Mouse (Mus musculus) cerebellum, postnatal 14 days (tissue): Measurements from ENCODE around the gene Ybx1.

Experiments used
- DNase-seq, 2 experiments: peaks; one replicate each; pipeline ENCODE4 v3.0.0; 2021; ENCODE audit warnings: mixed read lengths in 2 of 2

The Ybx1 gene

GRCm38 (mm10) chr4:119266606-119267005 lies 27.8 kb downstream of the Ybx1 start:
- DNase-seq, result no peak

- DNase-seq, result no peak
Measured at GRCm38 (mm10) chr4:119263459-119263858, 30.9 kb downstream of the Ybx1 start.

- DNase-seq, result no peak
Measured at GRCm38 (mm10) chr4:119262483-119262882, 31.9 kb downstream of the Ybx1 start.

GRCm38 (mm10) chr4:119261087-119261713 lies 33.2 kb downstream of the Ybx1 start:
- no peak for DNase-seq

DNA sequence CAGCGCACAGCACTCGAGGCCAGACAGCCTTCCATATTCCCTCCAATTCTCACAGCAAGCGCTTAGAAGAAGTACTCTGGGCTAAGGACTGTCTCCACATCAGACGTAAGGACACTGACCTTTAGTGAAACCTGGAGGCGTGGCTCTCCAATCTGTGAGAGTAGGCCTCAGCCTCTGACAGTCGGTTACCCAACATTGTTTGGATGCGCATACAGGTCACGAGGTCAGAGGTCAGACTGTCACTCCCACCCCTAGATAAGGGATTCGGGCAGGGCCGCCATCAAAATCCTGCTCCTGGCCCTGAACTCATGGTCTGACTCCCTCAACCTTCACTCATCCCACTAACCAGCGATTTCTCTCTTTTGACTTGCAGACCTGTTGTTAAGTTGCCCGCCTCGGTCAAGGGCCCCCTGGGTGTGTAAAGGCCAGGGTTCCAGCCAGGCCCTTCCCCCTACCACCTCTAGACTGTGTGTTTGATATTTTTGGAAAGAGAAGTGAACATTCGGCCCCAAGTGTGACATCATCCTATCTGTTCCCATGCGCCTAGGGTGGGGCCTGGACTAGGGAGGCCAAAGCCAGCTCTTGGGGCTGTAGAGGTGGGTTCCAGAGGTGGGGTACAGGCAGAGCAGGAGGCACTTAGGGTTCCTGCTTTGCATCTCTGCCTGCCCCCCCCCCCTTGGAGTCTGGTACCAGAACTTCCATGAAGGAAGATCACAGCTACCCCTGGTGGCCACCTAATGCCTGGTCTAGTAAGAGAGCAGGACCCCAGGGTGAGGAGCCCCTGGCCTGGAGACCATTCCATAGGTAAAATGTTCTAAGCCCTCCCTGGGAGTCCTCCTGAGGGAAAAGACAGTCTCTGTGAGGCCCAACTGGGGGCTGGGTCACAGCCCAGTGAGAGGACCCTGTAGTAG lies 34.8 kb downstream of the Ybx1 start:
- DNase-seq, result no peak

- DNase-seq, result no peak
Measured at GRCm38 (mm10) chr4:119257083-119257482, 37.3 kb downstream of the Ybx1 start.

DNA sequence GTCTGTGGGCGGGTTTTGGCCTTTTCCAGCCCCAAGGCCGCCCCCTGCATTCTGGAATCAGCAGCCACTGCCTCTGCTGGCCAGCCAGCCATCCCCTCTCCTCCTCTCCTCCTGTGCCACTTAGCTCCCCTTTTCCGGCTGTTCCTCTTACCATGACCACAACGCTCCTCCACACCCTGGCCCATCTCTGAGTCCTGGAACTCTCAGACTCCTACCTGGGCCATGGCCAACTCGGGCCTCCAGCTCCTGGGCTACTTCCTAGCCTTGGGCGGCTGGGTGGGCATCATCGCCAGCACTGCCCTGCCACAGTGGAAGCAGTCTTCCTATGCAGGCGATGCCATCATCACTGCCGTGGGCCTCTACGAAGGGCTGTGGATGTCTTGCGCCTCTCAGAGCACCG lies 39.1 kb downstream of the Ybx1 start, which contains the start of gene Cldn19:
TSS of gene Cldn19 (plus strand) at position 64 of the 400 bp plus-strand sequence.
- DNase-seq, result peak in 1 of 2 experiments; percentile 34

DNA sequence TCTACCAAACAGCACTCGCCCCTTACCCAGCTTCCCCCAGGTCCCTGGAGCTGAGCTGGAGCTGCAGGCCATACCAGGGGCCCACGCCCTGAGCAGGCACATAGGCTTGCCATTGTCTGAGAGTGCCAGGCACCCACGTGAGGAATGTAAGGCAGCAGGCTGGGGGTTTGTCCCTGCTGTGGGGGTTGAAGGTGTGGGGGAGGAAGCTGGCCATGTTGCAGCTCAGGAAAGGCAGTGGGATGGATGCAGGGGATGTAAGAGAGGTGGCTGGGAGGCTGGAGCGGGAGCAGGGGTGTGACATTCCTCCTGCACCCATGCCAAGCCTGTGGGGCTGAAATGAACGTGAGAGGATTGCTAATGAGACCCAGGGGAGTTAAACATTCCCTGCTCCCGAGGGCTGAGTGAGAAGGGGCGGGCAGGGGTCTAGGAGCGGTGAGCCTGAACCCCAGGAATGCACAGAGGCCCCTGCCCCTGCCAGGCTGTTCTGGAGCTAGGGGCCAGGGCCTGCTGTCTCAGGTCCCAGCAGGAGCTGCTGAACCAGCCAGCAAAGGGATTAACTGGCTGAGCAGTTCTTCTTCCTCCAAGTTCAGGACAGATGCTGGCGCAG lies 40.3 kb downstream of the Ybx1 start:
- peak; percentile 38 to 50 for DNase-seq

DNA sequence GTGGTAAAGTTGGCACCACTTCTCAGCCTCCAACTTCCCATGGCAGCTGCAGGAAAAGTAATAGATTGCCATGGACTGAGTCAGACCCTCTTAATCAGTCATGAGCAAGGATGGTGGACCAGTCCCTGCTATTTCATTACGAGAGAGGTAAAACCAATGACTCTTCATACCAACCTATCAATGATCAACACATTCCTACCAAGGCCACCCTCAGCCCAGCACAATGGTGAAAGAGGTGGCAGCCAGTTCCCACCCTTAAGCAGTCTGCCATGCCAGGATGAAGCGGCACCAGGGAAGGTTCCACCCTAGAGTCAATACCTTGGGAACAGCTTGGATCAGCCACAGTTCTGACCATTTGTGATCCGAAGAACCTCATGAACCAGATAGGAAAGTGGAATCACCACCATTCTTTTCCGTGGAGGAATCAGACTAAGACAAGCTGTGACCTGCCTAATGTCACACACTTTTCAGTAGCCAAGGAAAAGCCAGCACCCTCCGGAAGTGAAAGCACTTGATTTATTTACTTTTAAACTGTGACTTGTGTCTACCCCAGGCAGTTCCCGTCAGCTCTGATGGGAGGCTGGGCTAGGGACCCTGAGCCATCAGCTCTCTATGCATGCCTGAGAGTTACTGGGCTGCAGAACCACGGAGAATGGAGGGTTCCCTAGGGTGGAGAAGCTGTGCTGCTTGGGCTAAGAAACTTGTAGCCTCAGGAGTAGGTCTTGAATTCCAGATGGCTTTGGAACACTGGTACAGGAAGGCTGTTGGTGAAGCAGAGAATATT lies 42.2 kb downstream of the Ybx1 start:
- no peak for DNase-seq

DNA sequence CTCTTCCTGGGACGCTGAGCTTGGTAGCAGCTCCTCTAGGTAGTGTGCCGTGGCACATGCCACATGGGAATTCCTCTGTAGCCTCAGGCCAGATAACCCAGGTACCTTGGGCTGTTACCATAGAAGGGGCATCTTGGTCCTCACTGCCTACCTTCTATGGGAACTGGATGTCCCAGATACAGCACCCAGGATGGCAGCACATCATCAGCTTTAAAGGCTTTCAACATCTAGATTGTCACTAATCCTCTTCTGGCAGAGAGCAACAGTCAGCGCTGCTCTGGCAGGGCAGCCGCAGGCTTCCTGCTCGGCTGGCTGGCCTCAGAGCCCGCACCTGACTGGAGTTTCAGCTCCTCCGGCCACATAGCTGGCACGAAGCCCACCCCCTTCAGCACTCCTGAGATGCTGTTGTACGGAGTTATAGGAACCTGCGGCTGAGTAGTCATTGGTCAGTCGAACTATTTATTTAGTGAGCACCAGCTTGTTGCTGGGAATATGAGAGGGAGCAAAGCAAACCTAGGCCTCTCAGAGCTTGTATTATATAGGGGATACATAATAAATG lies 45.9 kb downstream of the Ybx1 start:
- DNase-seq, result peak; percentile 49 to 64

GRCm38 (mm10) chr4:119247462-119248235 lies 46.8 kb downstream of the Ybx1 start:
- DNase-seq, result peak; percentile 53 to 65

DNA sequence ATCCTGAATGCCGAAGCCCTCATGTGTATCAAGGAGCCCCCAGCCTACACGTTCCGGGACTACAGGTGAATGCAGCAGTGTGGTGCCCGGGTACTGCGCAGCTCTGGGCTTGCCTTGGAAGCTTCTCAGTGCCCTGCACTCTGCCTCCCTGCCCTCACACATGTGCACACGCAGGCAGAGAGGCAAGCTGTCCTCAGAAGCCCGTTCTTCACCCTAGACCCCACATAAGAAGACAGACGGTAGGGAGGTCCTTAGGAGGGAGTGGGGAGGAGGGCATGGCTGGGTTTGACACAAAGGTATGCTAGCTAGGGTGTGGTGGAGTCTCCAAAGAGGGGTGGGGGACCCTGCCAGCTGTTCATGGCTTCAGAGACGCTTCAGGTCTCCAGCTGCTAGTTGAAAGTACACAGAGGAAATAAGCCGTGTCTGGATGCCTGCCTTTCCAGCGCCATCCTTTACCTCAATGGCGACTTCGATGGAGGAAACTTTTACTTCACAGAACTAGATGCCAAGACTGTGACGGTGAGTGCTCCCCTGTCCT lies 47.6 kb downstream of the Ybx1 start:
- DNase-seq, result no peak

- no peak for DNase-seq
Measured at GRCm38 (mm10) chr4:119245961-119246360, 48.4 kb downstream of the Ybx1 start.

- DNase-seq, result peak; percentile 43 to 51
Measured at GRCm38 (mm10) chr4:119245556-119245955, 48.8 kb downstream of the Ybx1 start.

GRCm38 (mm10) chr4:119244468-119245240 lies 49.8 kb downstream of the Ybx1 start:
- DNase-seq, result no peak

DNA sequence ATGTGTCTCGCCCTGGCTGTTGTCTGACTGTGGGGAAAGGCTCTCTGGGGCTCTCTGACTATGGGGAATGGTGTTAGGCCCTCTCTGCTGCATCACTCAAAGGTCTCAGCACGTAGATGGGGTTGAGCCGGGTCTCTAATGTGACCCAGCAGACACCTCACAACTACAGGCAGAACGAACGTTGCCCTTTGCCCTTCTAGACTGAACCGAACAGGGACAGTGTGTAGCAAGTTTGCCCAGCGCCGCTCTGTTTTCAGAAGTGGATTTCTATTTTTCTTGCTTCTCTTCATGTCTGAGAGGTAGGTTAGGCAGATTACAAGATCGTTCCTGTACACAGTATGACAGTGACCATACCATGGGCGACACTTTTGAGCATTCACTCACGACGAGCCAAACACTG lies 51.8 kb downstream of the Ybx1 start:
- DNase-seq, result no peak

GRCm38 (mm10) chr4:119241664-119242063 lies 52.7 kb downstream of the Ybx1 start:
- peak; percentile 47 to 72 for DNase-seq

DNA sequence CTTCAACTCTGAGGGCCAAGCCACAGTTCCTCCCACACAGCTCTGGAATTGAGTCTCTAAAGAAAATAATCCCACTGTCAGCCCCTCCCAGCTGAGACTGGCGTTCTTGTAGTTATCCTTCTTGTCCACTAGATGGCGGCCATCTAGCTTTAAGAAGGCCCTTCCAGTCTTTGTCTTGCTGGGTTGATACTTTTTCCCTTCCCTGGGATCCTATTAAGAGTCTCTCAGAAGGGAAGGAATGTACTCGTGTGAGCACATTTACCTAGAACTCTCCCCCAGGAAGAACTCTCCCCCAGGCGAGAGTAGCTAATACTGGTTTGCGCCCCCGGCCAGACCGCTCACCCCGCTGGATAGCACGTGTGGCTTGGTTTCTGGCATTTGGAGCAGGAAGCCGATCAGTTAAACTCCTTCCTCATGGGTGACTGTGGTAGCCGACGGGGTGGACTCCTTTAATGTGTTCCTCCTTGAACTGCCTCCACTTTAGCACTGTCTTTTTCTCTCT lies 55.2 kb downstream of the Ybx1 start:
- DNase-seq, result peak; percentile 40 to 55

DNA sequence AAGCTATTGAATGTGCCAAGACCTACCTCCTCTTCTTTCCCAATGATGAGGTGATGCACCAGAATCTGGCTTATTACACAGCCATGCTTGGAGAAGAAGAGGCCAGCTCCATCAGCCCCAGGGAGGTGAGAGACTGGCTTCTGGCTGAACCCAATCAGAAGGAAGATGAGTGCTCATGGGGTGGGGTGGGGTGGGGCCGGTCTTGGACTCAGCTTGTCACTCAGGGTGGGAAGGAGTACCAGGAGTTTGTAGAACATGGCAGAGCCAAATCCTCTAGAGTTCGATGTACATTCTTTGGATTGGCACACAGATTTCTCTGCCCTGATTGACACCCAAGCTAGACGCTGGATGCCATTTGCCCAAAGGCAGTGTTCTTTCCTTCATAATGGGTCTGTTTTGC lies 55.7 kb downstream of the Ybx1 start:
- DNase-seq, result no peak

DNA sequence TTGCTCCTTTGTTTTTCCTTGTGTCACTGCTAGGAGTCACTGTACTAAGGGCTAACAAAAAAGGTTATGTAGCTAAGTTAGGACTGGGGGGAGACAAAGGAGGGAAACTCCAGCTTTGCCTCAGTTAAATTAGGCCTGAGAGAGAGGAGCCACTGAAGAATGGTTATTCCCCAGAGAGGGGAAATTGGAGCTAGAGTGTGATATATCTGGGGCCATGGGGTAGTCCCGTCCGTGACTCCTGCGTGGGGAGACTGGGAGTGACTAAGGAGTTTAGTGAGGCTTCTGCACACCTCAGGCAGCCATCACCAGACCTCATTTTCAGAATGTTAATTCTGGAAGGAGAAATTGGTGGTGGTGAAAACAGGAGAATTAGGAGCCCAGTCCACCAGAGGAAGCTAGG lies 60.1 kb downstream of the Ybx1 start:
- DNase-seq, result no peak
